Mouse (Mus musculus) stomach, postnatal 0 days (tissue): ENCODE data around the gene Dpep1.

ENCODE experiments used
- CTCF ChIP-seq: IDR thresholded peaks from 2 replicates; pipeline ENCODE4 v1.5.1; 2016; ENCODE audit warnings: antibody characterized with exemption, low read depth, mild to moderate bottlenecking, moderate library complexity
- EP300 ChIP-seq: optimal IDR thresholded peaks from 2 replicates; pipeline ENCODE3; 2016; ENCODE audit warnings: antibody characterized with exemption

GRCm38 (mm10) chr8:123250940-123251339 lies 64.9 kb downstream of the Dpep1 start:
- TF ChIP-seq EP300 (no peak), CTCF (no peak)
